Mouse (Mus musculus) ES-Bruce4 (cell line): ENCODE data around the gene Adamts9.

Experiments
- CTCF ChIP-seq: IDR thresholded peaks from one replicate; pipeline ENCODE4 v1.8.1; 2011; ENCODE audit warnings: low read depth, low read length
- EP300 ChIP-seq: IDR thresholded peaks from 2 replicates; pipeline ENCODE4 v1.6.1; 2011; ENCODE audit warnings: low read depth, low read length; ENCODE audit not compliant: insufficient read depth
- POLR2A ChIP-seq: IDR thresholded peaks from one replicate; pipeline ENCODE4 v1.8.1; 2011; ENCODE audit warnings: low read length; ENCODE audit not compliant: insufficient read depth

DNA sequence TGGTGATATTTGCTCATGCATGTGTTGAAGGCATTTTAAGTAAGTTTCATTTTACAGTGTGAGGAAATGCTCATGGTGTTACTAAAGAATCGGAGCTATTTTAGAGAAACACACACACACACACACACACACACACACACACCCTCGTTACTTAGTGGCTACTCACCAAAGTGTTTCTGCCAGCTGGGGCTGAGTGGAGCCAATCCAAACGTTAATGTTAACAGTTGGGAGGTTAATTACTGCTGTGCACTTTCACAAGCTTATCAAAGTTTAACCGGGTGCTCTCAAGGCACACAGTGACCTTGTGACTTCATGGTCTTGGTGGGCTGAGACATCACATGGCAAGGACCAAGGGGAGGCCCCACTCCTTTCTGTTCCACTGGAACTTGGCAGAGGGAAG is 21.4 kb downstream of the Adamts9 start:
- no peak for TF ChIP-seq EP300
- TF ChIP-seq CTCF = no peak
- no peak for TF ChIP-seq POLR2A
